10 mouse cellular contexts compared by ENCODE assay signal in the genomic region with DNA sequence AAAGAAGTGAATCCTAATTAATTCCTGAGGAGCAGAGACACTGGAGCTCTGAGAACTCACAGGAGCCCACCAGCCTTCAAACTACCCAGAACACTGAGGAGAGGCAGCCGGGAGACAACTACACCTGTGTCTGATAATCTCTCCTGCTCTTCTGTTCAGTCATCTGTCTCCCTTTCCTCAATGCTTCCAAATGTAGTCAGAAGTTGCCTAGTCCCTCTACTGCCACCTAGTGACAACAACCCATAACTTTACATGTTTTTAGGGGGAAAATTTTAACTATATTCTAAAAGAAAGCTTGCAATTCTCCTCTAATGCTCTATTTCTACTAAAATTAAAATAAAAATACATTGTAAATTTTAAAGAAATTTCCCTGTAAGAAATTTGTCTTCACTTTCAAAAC. TPM values are rescaled to one million over a fixed set of nuclear protein-coding genes. Genes with fewer than 3 reads are reported as not detected.
DNase-seq lines count a peak whose midpoint lies in the region; ATAC-seq and TF ChIP-seq lines count a peak whose summit lies in the region.
"Had no signal": no experiment of that assay in that cellular context is flagged by ENCODE, and none has a peak within 500 bp of the region (broad histone marks: within the 10 kb centered on the region; RNA-seq: fewer than 3 reads in every experiment).

No protein-coding gene starts in this region.

- peak; percentile 41 for DNase-seq in heart, adult 11 months
- DNase-seq in midbrain, embryonic 14.5 days, result peak; percentile 39
- peak; percentile 51 for DNase-seq in embryo, embryonic 11 days
- DNase-seq in stomach, postnatal 0 days (ENCODE audit: low spot score), result no peak
- DNase-seq in spleen, adult 12 weeks (ENCODE audit: low spot score), result no peak
- no peak for DNase-seq in frontal cortex, postnatal 14 days (ENCODE audit: low spot score in 2 of 2)

- H3K4me1 ChIP-seq in heart, embryonic 12.5 days (replicated peaks), result no peaks in the 10 kb centered on the region
- H3K4me1 ChIP-seq in midbrain, embryonic 14.5 days (ENCODE audit: control insufficient read depth, insufficient read depth, low read length), result no peaks in the 10 kb centered on the region
- no peaks in the 10 kb centered on the region for H3K4me1 ChIP-seq in midbrain, embryonic 15.5 days
- H3K4me1 ChIP-seq in stomach, postnatal 0 days (replicated peaks; ENCODE audit: control insufficient read depth, insufficient read depth), result no peaks in the 10 kb centered on the region
- H3K4me1 ChIP-seq: embryonic facial prominence, embryonic 15.5 days had no signal

- no peak overlapping the region for H3K27ac ChIP-seq in heart, embryonic 12.5 days (ENCODE audit: poor library complexity, severe bottlenecking)
- no peak overlapping the region for H3K27ac ChIP-seq in midbrain, embryonic 14.5 days (replicated peaks; ENCODE audit: low read depth, low read length)
- H3K27ac ChIP-seq in midbrain, embryonic 15.5 days, result no peak overlapping the region
- no peak overlapping the region for H3K27ac ChIP-seq in stomach, postnatal 0 days (replicated peaks)
- H3K27ac ChIP-seq: embryonic facial prominence, embryonic 15.5 days had no signal

- no peak overlapping the region for H3K4me2 ChIP-seq in heart, embryonic 12.5 days
- no peak overlapping the region for H3K4me2 ChIP-seq in midbrain, embryonic 14.5 days (ENCODE audit: low read length)
- no peak overlapping the region for H3K4me2 ChIP-seq in midbrain, embryonic 15.5 days
- no peak overlapping the region for H3K4me2 ChIP-seq in stomach, postnatal 0 days (replicated peaks; ENCODE audit: low read depth)
- H3K4me2 ChIP-seq: embryonic facial prominence, embryonic 15.5 days had no signal

- H3K36me3 ChIP-seq in heart, embryonic 12.5 days, result peaks cover 20% of the 10 kb centered on the region
- H3K36me3 ChIP-seq in midbrain, embryonic 14.5 days (ENCODE audit: control insufficient read depth, insufficient read depth, low read length), result peaks cover 18% of the 10 kb centered on the region
- peaks cover 10% of the 10 kb centered on the region; the same call in 1 of the 2 replicates for H3K36me3 ChIP-seq in midbrain, embryonic 15.5 days (replicated peaks)
- H3K36me3 ChIP-seq in stomach, postnatal 0 days (ENCODE audit: control insufficient read depth, insufficient read depth, low read length), result peaks cover 11% of the 10 kb centered on the region

- WGBS in heart, embryonic 12.5 days, result 30% methylated on average over 1 of the region's 1 CpGs
- 56% methylated on average over 1 of the region's 1 CpGs for WGBS in midbrain, embryonic 14.5 days
- 42% methylated on average over 1 of the region's 1 CpGs for WGBS in midbrain, embryonic 15.5 days
- WGBS in stomach, postnatal 0 days, result 32% methylated on average over 1 of the region's 1 CpGs

- H3K9me3 ChIP-seq in heart, embryonic 12.5 days (replicated peaks), result no peaks in the 10 kb centered on the region
- H3K9me3 ChIP-seq in midbrain, embryonic 14.5 days (ENCODE audit: control insufficient read depth, low read length), result no peaks in the 10 kb centered on the region
- H3K9me3 ChIP-seq in midbrain, embryonic 15.5 days, result no peaks in the 10 kb centered on the region
- no peaks in the 10 kb centered on the region for H3K9me3 ChIP-seq in stomach, postnatal 0 days (ENCODE audit: control insufficient read depth, low read length)
- H3K9me3 ChIP-seq: embryonic facial prominence, embryonic 15.5 days had no signal

- H3K4me3 ChIP-seq in heart, embryonic 12.5 days, result no peak overlapping the region
- no peak overlapping the region for H3K4me3 ChIP-seq in midbrain, embryonic 14.5 days (replicated peaks; ENCODE audit: low read depth, low read length)
- H3K4me3 ChIP-seq in midbrain, embryonic 15.5 days, result no peak overlapping the region
- H3K4me3 ChIP-seq in stomach, postnatal 0 days (ENCODE audit: low read depth, low read length), result no peak overlapping the region
- H3K4me3 ChIP-seq: embryonic facial prominence, embryonic 15.5 days had no signal

- TF ChIP-seq CTCF in stomach, postnatal 0 days (IDR thresholded peaks at IDR 0.05; ENCODE audit: low read depth), result peak; percentile 73

- H3K27me3 ChIP-seq in heart, embryonic 12.5 days (replicated peaks), result 0 out of 2 replicates have a peak, but pooled peaks cover 5% of the 10 kb centered on the region
- H3K27me3 ChIP-seq in midbrain, embryonic 14.5 days (ENCODE audit: control insufficient read depth, insufficient read depth, low read length), result no peaks in the 10 kb centered on the region
- H3K27me3 ChIP-seq in midbrain, embryonic 15.5 days (replicated peaks), result no peaks in the 10 kb centered on the region
- no peaks in the 10 kb centered on the region for H3K27me3 ChIP-seq in stomach, postnatal 0 days (ENCODE audit: control insufficient read depth, insufficient read depth, low read length)
- H3K27me3 ChIP-seq: embryonic facial prominence, embryonic 15.5 days had no signal

- ATAC-seq in heart, embryonic 12.5 days (ENCODE audit: insufficient number of reproducible peaks, low FRiP score), result no peak
- no peak for ATAC-seq in midbrain, embryonic 14.5 days (ENCODE audit: low FRiP score, low TSS enrichment)
- no peak for ATAC-seq in midbrain, embryonic 15.5 days (replicated peaks)
- no peak for ATAC-seq in stomach, postnatal 0 days (ENCODE audit: low FRiP score, low TSS enrichment)

- TF ChIP-seq EP300 in stomach, postnatal 0 days (optimal IDR thresholded peaks at IDR 0.05), result no peak

- H3K9ac ChIP-seq in heart, embryonic 12.5 days, result no peak overlapping the region
- no peak overlapping the region for H3K9ac ChIP-seq in midbrain, embryonic 14.5 days (replicated peaks; ENCODE audit: low read length)
- H3K9ac ChIP-seq in midbrain, embryonic 15.5 days, result no peak overlapping the region
- H3K9ac ChIP-seq in stomach, postnatal 0 days (ENCODE audit: low read length), result no peak overlapping the region
- H3K9ac ChIP-seq: embryonic facial prominence, embryonic 15.5 days had no signal

RNA-seq across cellular contexts. Expression of gene Eci3, which starts 9.5 kb away (rescaled TPM):
- polyA plus RNA-seq in heart, embryonic 12.5 days (2016; fragmentation: Nextera tagmentation; extraction: Ambion mirVana), result 0.36 and 0.47 TPM in 2 replicates
- polyA plus RNA-seq in midbrain, embryonic 14.5 days (2014; fragmentation: Nextera tagmentation; extraction: Ambion mirVana), result 0.16 and 0.42 TPM in 2 replicates
- 0.25 and 0.34 TPM in 2 replicates for polyA plus RNA-seq in midbrain, embryonic 15.5 days (2015; fragmentation: Nextera tagmentation; extraction: Ambion mirVana)
- polyA plus RNA-seq in stomach, postnatal 0 days (2015; fragmentation: Nextera tagmentation; extraction: Ambion mirVana), result 1.3 and 1.5 TPM in 2 replicates

RNA-seq across cellular contexts. Expression of gene 4933417A18Rik, which starts 48.9 kb away (rescaled TPM):
- polyA plus RNA-seq in heart, embryonic 12.5 days (2016; fragmentation: Nextera tagmentation; extraction: Ambion mirVana), result not detected in 2 replicates
- polyA plus RNA-seq in midbrain, embryonic 14.5 days (2014; fragmentation: Nextera tagmentation; extraction: Ambion mirVana), result not detected in 2 replicates
- not detected in 2 replicates for polyA plus RNA-seq in midbrain, embryonic 15.5 days (2015; fragmentation: Nextera tagmentation; extraction: Ambion mirVana)
- not detected in 2 replicates for polyA plus RNA-seq in stomach, postnatal 0 days (2015; fragmentation: Nextera tagmentation; extraction: Ambion mirVana)
- polyA plus RNA-seq: embryonic facial prominence, embryonic 15.5 days; intestine, embryonic 14.5 days had no signal

RNA-seq across cellular contexts. Expression of gene Fam217a, which starts 49.0 kb away (rescaled TPM):
- 1.6 and 1.7 TPM in 2 replicates for polyA plus RNA-seq in heart, embryonic 12.5 days (2016; fragmentation: Nextera tagmentation; extraction: Ambion mirVana)
- 0.74 and 0.83 TPM in 2 replicates for polyA plus RNA-seq in midbrain, embryonic 14.5 days (2014; fragmentation: Nextera tagmentation; extraction: Ambion mirVana)
- polyA plus RNA-seq in midbrain, embryonic 15.5 days (2015; fragmentation: Nextera tagmentation; extraction: Ambion mirVana), result 1.1 and 1.2 TPM in 2 replicates
- polyA plus RNA-seq in stomach, postnatal 0 days (2015; fragmentation: Nextera tagmentation; extraction: Ambion mirVana), result 0.78 and 0.96 TPM in 2 replicates

RNA-seq across cellular contexts. Expression of gene Eci2, which starts 53.7 kb away (rescaled TPM):
- polyA plus RNA-seq in heart, embryonic 12.5 days (2016; fragmentation: Nextera tagmentation; extraction: Ambion mirVana), result 107 and 111 TPM in 2 replicates
- 93.9 and 115 TPM in 2 replicates for polyA plus RNA-seq in midbrain, embryonic 14.5 days (2014; fragmentation: Nextera tagmentation; extraction: Ambion mirVana)
- 92.6 and 101 TPM in 2 replicates for polyA plus RNA-seq in midbrain, embryonic 15.5 days (2015; fragmentation: Nextera tagmentation; extraction: Ambion mirVana)
- 161 and 163 TPM in 2 replicates for polyA plus RNA-seq in stomach, postnatal 0 days (2015; fragmentation: Nextera tagmentation; extraction: Ambion mirVana)

Comparison
In these comparisons a context has a peak if more than half of its experiments do, and no peak if none do; other contexts are left out.
1. DNase-seq: peak in heart, adult 11 months (single experiment), midbrain, embryonic 14.5 days (single experiment) and embryo, embryonic 11 days (single experiment); none in stomach, postnatal 0 days (single experiment), spleen, adult 12 weeks (single experiment) and frontal cortex, postnatal 14 days (0 of 2).